Mouse (Mus musculus) midbrain, embryonic 12.5 days (tissue): ENCODE measurements at regions not wholly inside any gene's neighbourhood (a gene's known extent, or its start where the extent isn't known, plus 50 kb on each side); places are given as distances from the start of the nearest gene placed in this dataset.
A peak's percentile ranks its signal among the peaks of the same experiment; 100 is the strongest.

Source experiments
- ATAC-seq: fragments of 200-750 bp; cut with Nextera tagmentation; 2 replicates; pipeline ENCODE4 v1.8.0; 2017; ENCODE audit warnings: low read depth, moderate TSS enrichment, moderate library complexity; ENCODE audit not compliant: low FRiP score
- H3K27ac ChIP-seq: fragments of 300-500 bp; sonication (generic); replicated peaks from 2 replicates; pipeline ENCODE4 v1.5.1; 2016; ENCODE audit warnings: mild to moderate bottlenecking
- H3K27me3 ChIP-seq: fragments of 300-500 bp; sonication (generic); 2 replicates; pipeline ENCODE4 v1.6.1; 2016; ENCODE audit warnings: mild to moderate bottlenecking
- H3K36me3 ChIP-seq: fragments of 300-500 bp; sonication (generic); 2 replicates; pipeline ENCODE4 v1.6.1; 2016
- H3K4me1 ChIP-seq: fragments of 300-500 bp; sonication (generic); 2 replicates; pipeline ENCODE4 v1.6.1; 2016
- H3K4me2 ChIP-seq: fragments of 300-500 bp; sonication (generic); replicated peaks from 2 replicates; pipeline ENCODE4 v1.6.1; 2016; ENCODE audit warnings: mild to moderate bottlenecking, moderate library complexity
- H3K4me3 ChIP-seq: fragments of 300-500 bp; sonication (generic); 2 replicates; pipeline ENCODE4 v1.5.1; 2016; ENCODE audit warnings: mild to moderate bottlenecking
- H3K9ac ChIP-seq: fragments of 300-500 bp; sonication (generic); replicated peaks from 2 replicates; pipeline ENCODE4 v1.6.1; 2016; ENCODE audit warnings: mild to moderate bottlenecking, moderate library complexity
- H3K9me3 ChIP-seq: fragments of 300-500 bp; sonication (generic); 2 replicates; pipeline ENCODE4 v1.6.1; 2016; ENCODE audit warnings: mild to moderate bottlenecking
- WGBS: fragments of 180-500 bp; shearing (Covaris S2); methylation state at CpG from one replicate; pipeline ENCODE4 v1.1.7; 2016; 5-methylcytosine and 5-hydroxymethylcytosine counted together

GRCm38 (mm10) chr13:72023666-72024065, 60.1 kb upstream of the Irx1 start:
- Histone ChIP-seq H3K4me2 (no peak overlapping the region), H3K36me3 (no peaks in the 10 kb centered on the region), H3K4me1 (peaks cover 4% of the 10 kb centered on the region; the same call in 1 of the 2 replicates), H3K9ac (no peak overlapping the region), H3K4me3 (no peak overlapping the region), H3K27me3 (peaks cover 3% of the 10 kb centered on the region; the same call in 1 of the 2 replicates), H3K27ac (no peak overlapping the region), H3K9me3 (peaks cover 11% of the 10 kb centered on the region; the same call in 1 of the 2 replicates)
- no peak for ATAC-seq
- WGBS: 68% methylated on average over 5 of the region's 5 CpGs

- no peak for ATAC-seq
- H3K36me3 ChIP-seq: no peaks in the 10 kb centered on the region
- WGBS: 94% methylated on average over 5 of the region's 5 CpGs
- H3K4me2 ChIP-seq: no peak overlapping the region
- H3K27ac ChIP-seq: no peak overlapping the region
- no peak overlapping the region for H3K4me3 ChIP-seq
- no peak overlapping the region for H3K9ac ChIP-seq
- no peaks in the 10 kb centered on the region for H3K27me3 ChIP-seq
- no peaks in the 10 kb centered on the region for H3K9me3 ChIP-seq
- H3K4me1 ChIP-seq: no peaks in the 10 kb centered on the region
These were observed 80.5 kb upstream of the Irx1 start for GRCm38 (mm10) chr13:72043930-72044470.

GRCm38 (mm10) chr13:72056469-72056868, 92.9 kb upstream of the Irx1 start:
- Histone ChIP-seq H3K27me3 (peaks cover 7% of the 10 kb centered on the region), H3K9me3 (no peaks in the 10 kb centered on the region), H3K4me1 (peaks cover 2% of the 10 kb centered on the region; the same call in 1 of the 2 replicates), H3K4me2 (no peak overlapping the region), H3K4me3 (no peak overlapping the region), H3K27ac (no peak overlapping the region), H3K9ac (no peak overlapping the region), H3K36me3 (no peaks in the 10 kb centered on the region)
- 92% methylated on average over 3 of the region's 3 CpGs for WGBS
- ATAC-seq: no peak

- 0 out of 2 replicates have a peak, but pooled peaks have one; percentile 59 for ATAC-seq
- Histone ChIP-seq H3K27ac (no peak overlapping the region), H3K9me3 (no peaks in the 10 kb centered on the region), H3K4me3 (no peak overlapping the region), H3K36me3 (no peaks in the 10 kb centered on the region), H3K4me1 (peaks cover 17% of the 10 kb centered on the region; the same call in 1 of the 2 replicates), H3K27me3 (peaks cover 2% of the 10 kb centered on the region), H3K9ac (no peak overlapping the region), H3K4me2 (no peak overlapping the region)
- 20% methylated on average over 6 of the region's 6 CpGs for WGBS
These were observed 98.1 kb upstream of the Irx1 start for GRCm38 (mm10) chr13:72061659-72062058.

GRCm38 (mm10) chr13:72063278-72063761, 99.8 kb upstream of the Irx1 start:
- Histone ChIP-seq H3K27ac (peak overlapping the region; percentile 32; the same call in 1 of the 2 replicates), H3K4me1 (peaks cover 17% of the 10 kb centered on the region; the same call in 1 of the 2 replicates), H3K27me3 (peaks cover 2% of the 10 kb centered on the region), H3K9me3 (no peaks in the 10 kb centered on the region), H3K9ac (no peak overlapping the region), H3K36me3 (no peaks in the 10 kb centered on the region), H3K4me3 (no peak overlapping the region), H3K4me2 (no peak overlapping the region)
- peak; percentile 83 for ATAC-seq
- WGBS: 31% methylated on average over 5 of the region's 5 CpGs

GRCm38 (mm10) chr13:72096585-72096984, 133.1 kb upstream of the Irx1 start:
- WGBS: 43% methylated on average over 3 of the region's 5 CpGs
- Histone ChIP-seq H3K9ac (no peak overlapping the region), H3K9me3 (no peaks in the 10 kb centered on the region), H3K36me3 (no peaks in the 10 kb centered on the region), H3K27me3 (peaks cover 17% of the 10 kb centered on the region; the same call in 1 of the 2 replicates), H3K4me3 (no peak overlapping the region), H3K4me1 (no peaks in the 10 kb centered on the region), H3K27ac (no peak overlapping the region), H3K4me2 (no peak overlapping the region)
- no peak for ATAC-seq

GRCm38 (mm10) chr13:72097268-72097667, 133.7 kb upstream of the Irx1 start:
- Histone ChIP-seq H3K36me3 (no peaks in the 10 kb centered on the region), H3K4me1 (no peaks in the 10 kb centered on the region), H3K4me2 (no peak overlapping the region), H3K9ac (no peak overlapping the region), H3K27ac (no peak overlapping the region), H3K4me3 (no peak overlapping the region), H3K9me3 (no peaks in the 10 kb centered on the region), H3K27me3 (peaks cover 23% of the 10 kb centered on the region; the same call in 1 of the 2 replicates)
- WGBS: 62% methylated on average over 8 of the region's 8 CpGs
- 0 out of 2 replicates have a peak, but pooled peaks have one; percentile 44 for ATAC-seq

GRCm38 (mm10) chr13:72097811-72098210, 134.3 kb upstream of the Irx1 start:
- H3K27me3 ChIP-seq: peaks cover 21% of the 10 kb centered on the region; the same call in 1 of the 2 replicates
- ATAC-seq: no peak
- H3K9ac ChIP-seq: no peak overlapping the region
- no peak overlapping the region for H3K4me3 ChIP-seq
- H3K4me1 ChIP-seq: no peaks in the 10 kb centered on the region
- no peak overlapping the region for H3K4me2 ChIP-seq
- H3K36me3 ChIP-seq: no peaks in the 10 kb centered on the region
- WGBS: 82% methylated on average over 11 of the region's 11 CpGs
- no peaks in the 10 kb centered on the region for H3K9me3 ChIP-seq
- no peak overlapping the region for H3K27ac ChIP-seq

GRCm38 (mm10) chr13:72100741-72101140, 137.2 kb upstream of the Irx1 start:
- Histone ChIP-seq H3K4me2 (no peak overlapping the region), H3K4me1 (no peaks in the 10 kb centered on the region), H3K27ac (no peak overlapping the region), H3K9me3 (no peaks in the 10 kb centered on the region), H3K36me3 (no peaks in the 10 kb centered on the region), H3K27me3 (peaks cover 16% of the 10 kb centered on the region; the same call in 1 of the 2 replicates), H3K9ac (no peak overlapping the region), H3K4me3 (no peak overlapping the region)
- ATAC-seq: no peak
- 73% methylated on average over 5 of the region's 5 CpGs for WGBS

GRCm38 (mm10) chr13:72108666-72109065, 145.1 kb upstream of the Irx1 start:
- Histone ChIP-seq H3K36me3 (no peaks in the 10 kb centered on the region), H3K9ac (no peak overlapping the region), H3K4me1 (no peaks in the 10 kb centered on the region), H3K4me3 (no peak overlapping the region), H3K27ac (no peak overlapping the region), H3K27me3 (peaks cover 2% of the 10 kb centered on the region; the same call in 1 of the 2 replicates), H3K9me3 (no peaks in the 10 kb centered on the region), H3K4me2 (no peak overlapping the region)
- no peak for ATAC-seq
- 71% methylated on average over 1 of the region's 1 CpGs for WGBS

GRCm38 (mm10) chr13:72113942-72114341, 150.4 kb upstream of the Irx1 start:
- no peak overlapping the region for H3K27ac ChIP-seq
- no peak for ATAC-seq
- 90% methylated on average over 4 of the region's 4 CpGs for WGBS
- H3K4me1 ChIP-seq: peaks cover 12% of the 10 kb centered on the region
- no peak overlapping the region for H3K9ac ChIP-seq
- H3K36me3 ChIP-seq: no peaks in the 10 kb centered on the region
- no peak overlapping the region for H3K4me2 ChIP-seq
- no peaks in the 10 kb centered on the region for H3K9me3 ChIP-seq
- H3K27me3 ChIP-seq: peaks cover 35% of the 10 kb centered on the region
- H3K4me3 ChIP-seq: no peak overlapping the region

- Histone ChIP-seq H3K36me3 (no peaks in the 10 kb centered on the region), H3K27ac (peak overlapping the region; percentile 39; the same call in 1 of the 2 replicates), H3K9ac (no peak overlapping the region), H3K9me3 (no peaks in the 10 kb centered on the region), H3K4me1 (peaks cover 12% of the 10 kb centered on the region), H3K4me2 (0 out of 2 replicates have a peak overlapping the region, but pooled peaks have one; percentile 3), H3K4me3 (no peak overlapping the region), H3K27me3 (peaks cover 38% of the 10 kb centered on the region)
- WGBS: 8% methylated on average over 10 of the region's 10 CpGs
- ATAC-seq: peak; percentile 52; the same call in 1 of the 2 replicates
These were observed 151.5 kb upstream of the Irx1 start for GRCm38 (mm10) chr13:72114776-72115663.
